Mouse (Mus musculus) left cerebral cortex, postnatal 25 days (tissue): ENCODE measurements at regions not wholly inside any gene's neighbourhood (a gene's known extent, or its start where the extent isn't known, plus 50 kb on each side); places are given as distances from the start of the nearest gene placed in this dataset.

ENCODE experiments used
- DNase-seq, 2 experiments: peaks; one replicate each; pipeline ENCODE4 v3.0.0; 2022; ENCODE audit warnings: low spot score in 2 of 2, mixed read lengths in 1 of 2
- intact Hi-C: fragments of 180-260 bp; cut with DNase I; formaldehyde crosslinking; loops from one replicate; pipeline ENCODE4 v1.15.1; 2025

DNA sequence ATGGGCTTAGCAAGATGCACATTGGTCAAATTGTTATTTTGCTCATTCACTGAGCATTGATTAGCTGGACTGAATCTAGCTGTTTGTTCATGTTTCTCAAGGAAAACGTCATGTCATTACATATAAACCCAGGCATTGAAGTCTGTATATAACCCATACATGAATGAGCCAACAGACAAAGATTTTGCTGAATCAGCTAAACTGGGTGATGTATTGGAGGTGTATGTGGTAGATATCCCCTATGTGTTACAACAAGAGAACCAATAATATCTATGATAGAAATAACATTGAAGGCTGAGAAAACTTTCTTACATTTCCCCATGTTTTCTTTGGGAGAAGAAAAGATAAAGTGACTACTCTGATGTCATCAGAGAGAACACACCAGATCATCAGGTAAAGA lies 362.3 kb downstream of the Ets1 start:
- no peak for DNase-seq
- intact Hi-C loops = no loop called here

DNA sequence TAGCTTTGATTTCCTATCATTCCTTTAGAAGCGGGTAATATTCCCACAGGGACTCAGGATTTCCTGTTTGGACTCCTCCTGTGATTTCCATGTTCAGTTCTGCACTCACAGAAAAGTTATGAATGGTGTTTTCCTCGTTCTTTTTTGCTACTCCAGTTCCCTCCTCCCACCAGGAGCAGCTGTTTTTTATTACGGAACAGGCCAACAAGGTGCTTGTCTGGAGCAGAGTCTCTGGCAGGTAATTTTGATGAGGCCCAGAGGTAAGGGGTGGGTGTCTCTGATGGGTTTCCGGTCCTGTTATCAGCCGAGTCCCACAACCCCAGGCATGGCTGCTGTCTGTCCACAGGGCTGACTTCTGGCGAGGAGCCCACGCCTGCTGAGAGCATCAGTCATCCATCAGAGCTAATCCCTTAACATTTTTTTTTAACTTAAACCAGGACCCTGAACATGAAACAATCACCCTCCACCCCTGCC lies 364.7 kb downstream of the Ets1 start:
- no peak for DNase-seq
- intact Hi-C loops = no loop called here

DNA sequence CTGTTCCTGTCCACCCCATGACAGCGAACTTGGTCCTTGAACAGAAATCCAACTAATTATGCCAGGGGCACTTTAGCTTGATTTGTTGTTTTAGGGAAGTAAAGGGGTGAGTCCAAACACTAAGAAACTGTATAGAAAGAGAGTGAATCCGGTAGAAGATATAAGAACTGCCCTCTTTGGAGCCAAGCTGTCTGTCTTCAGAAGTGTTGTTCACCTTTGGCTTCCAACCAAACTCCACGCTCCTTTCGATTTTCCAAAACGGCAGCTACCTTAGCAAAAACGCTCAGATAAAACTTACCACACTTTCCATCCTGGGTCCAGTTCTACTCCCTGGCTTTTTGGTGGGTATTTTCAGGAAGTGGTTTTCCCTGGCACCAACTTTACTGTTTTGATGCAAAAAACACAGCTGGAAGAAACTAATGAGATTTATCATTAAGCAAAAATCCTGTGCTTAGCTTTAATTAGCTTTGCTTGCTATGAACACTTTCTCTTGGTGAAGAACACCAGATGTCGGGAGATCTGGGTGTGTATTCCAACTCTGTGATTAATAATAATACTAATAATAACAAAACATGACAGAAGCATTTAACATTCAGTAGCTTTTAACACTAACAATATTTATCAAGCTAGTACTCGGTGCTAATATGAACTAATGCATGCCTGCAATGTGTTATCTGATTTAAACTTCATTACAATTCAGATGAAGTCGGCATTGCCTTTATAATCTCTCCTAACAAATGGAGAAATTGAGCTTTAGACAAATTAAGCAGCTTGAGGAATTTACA lies 365.3 kb downstream of the Ets1 start:
- no peak for DNase-seq
- intact Hi-C loops = no loop called here

GRCm38 (mm10) chr9:33003880-33004279 lies 367.9 kb downstream of the Ets1 start:
- intact Hi-C loops = no loop called here

GRCm38 (mm10) chr9:33004536-33004935 lies 368.5 kb downstream of the Ets1 start:
- intact Hi-C loops = no loop called here
- DNase-seq = no peak

More at GRCm38 (mm10) chr9:33003880-33004279, 367.9 kb downstream of the Ets1 start:
- DNase-seq = no peak

GRCm38 (mm10) chr9:33007456-33008063 lies 371.5 kb downstream of the Ets1 start:
- DNase-seq = no peak
- intact Hi-C loops = no loop called here

DNA sequence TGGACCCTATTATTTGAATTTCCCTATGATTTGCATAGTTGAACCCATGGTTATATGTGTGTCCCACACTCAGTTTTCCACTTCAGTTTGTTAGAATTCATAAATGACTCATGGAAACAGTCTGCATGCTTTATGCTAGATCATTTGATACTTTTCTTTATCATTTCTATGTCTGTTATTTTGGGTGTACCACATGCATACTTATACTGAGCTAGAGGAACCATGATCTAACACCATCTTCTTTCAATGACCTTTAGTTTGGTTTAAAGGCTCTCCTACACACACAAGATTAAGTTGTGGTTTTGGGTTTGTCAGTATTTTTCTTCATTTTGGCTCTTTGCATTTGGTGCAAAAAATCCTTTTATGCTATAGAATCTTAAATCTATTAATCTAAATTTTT lies 375.2 kb downstream of the Ets1 start:
- intact Hi-C loops = no loop called here
- DNase-seq = no peak

GRCm38 (mm10) chr9:33035401-33035800 lies 399.4 kb downstream of the Ets1 start:
- intact Hi-C loops = no loop called here
- DNase-seq = no peak

DNA sequence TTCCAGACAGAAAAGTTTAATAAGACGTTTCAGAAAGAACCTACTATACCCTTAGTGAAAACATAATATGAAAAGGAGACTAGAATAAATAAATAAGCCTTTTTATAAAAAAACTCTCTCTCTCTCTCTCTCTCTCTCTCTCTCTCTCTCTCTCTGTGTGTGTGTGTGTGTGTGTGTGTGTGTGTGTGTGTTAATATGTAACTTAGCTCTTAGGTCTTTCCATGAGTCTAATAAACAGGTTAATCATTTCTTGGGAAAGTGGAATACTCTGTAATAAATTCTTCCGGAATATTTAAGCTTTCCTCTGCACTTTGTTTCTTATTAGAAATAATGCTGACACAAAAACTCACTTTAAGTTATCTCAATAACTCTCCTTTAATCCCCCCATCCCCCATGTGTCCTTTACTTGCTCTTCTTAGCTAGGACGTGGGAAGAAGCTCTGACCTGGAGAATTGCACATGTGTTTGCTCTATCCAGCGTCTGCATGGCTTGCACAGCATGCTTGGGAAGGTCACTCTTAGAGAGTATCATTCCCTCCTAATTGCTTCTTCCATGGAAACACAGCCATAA lies 403.3 kb downstream of the Ets1 start:
- DNase-seq = no peak
- intact Hi-C loops = no loop called here

DNA sequence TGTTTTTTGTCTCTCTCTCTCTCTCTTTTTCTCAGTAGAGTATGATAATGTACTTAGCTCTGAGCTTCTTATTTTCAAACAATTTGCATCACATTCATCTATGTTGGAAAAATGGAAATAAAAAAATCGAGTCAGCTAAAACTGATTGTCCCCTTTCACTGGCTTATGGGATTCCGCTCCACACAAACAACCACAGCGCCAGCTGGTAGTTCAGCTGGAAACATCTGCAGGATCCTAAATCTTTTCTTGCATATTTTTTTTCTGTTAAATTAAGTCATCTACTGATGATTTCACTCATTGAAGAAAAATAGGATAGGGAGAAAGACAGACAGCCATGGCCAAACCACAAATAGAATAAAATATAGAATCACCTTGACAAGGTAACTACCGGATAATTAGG lies 414.8 kb downstream of the Ets1 start:
- intact Hi-C loops = no loop called here

GRCm38 (mm10) chr9:33060636-33061264 lies 424.7 kb downstream of the Ets1 start:
- no peak for DNase-seq
- intact Hi-C loops = no loop called here

More for the DNA sequence above, 414.8 kb downstream of the Ets1 start:
- DNase-seq = peak in 1 of 2 experiments; percentile 11

DNA sequence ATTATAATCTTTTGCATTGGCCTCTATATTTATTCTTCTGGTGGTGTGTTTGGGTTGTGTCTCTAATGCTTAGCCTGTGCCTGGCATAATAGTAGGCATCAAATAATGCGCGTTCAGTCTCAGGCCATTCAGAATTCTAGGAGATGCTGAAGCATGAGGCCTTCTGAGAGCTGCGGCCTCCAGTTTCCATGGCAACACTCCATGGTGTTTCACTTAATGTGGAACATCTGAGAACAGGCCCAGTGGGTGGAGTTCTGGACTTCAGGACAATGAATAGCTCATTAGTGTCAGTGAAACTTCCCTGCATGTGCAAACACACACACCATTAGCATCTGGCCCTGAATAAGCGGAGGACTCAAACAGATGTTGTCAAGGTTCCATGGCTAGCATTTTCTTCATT lies 426.5 kb downstream of the Ets1 start:
- peak; percentile 57 to 68 for DNase-seq
- intact Hi-C loops = no loop called here

GRCm38 (mm10) chr9:33065331-33065730 lies 429.3 kb downstream of the Ets1 start:
- intact Hi-C loops = no loop called here
- no peak for DNase-seq

DNA sequence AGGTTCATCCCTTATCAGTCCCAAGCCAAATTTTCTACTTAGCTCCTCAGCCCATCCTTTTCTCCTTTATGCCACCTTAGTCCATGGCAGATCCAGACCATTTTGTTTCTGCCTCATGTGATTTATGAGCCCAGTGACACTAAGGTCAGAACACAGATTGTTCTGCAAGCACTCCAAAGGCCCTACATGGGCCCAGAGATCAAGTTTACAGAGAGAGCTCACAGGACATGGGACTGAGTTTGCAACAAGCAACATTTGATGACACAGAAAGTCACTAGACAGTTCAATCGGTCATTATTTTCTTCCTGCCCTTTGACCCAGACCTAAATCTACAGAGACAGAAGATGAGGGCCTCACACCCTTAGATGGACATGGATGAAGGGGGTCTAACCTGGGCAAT lies 431.5 kb downstream of the Ets1 start:
- intact Hi-C loops = no loop called here
- no peak for DNase-seq

DNA sequence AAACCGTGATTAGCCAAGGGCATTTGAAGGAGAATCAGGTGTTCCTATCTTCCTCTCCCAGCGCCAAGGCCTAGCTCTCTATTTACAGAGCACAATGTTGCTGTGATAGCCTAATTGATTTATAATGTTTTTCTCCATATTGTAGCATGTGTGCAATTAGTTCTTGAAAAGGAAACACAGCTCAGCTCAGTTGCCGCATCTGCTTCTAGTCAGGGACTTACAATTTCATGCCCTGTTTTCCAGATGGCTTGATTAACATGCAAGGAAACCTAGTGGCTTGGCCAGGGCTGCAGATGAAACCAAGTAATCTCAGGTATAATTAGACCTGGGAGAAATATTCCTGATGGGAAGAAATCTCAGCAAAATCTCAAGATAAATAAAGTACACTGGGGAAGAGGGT lies 434.1 kb downstream of the Ets1 start:
- no peak for DNase-seq
- intact Hi-C loops = no loop called here

DNA sequence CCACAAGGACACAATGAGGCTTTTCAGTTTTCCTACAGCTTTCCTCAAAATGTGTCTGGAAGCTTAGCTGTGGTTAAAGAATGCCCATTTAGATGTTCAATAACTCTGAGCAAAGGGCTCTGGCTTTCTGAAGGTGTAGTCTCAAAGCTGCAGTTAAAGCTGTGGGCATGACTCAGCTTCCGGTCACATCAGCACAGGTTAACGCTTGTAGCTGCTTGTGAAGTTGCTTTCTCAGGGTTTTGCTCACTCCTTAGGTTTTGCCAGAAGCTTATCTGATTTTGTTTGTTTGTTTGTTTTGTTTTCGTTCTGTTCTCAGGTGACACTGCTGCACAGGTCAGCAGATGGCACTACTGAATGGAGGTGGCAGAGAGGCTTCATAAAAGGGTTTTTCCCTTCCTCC lies 444.2 kb downstream of the Ets1 start:
- intact Hi-C loops = loop anchor here (1.0 to 5.0 kb wide), 3 partner anchors 138 to 673 kb away; no protein-coding TSS in a partner anchor
- DNase-seq = no peak

- DNase-seq = peak; percentile 28 to 75
- intact Hi-C loops = loop anchor here (1.0 to 5.0 kb wide), 3 partner anchors 138 to 674 kb away; no protein-coding TSS in a partner anchor
Observed at GRCm38 (mm10) chr9:33080774-33081173, 444.8 kb downstream of the Ets1 start.

GRCm38 (mm10) chr9:33089977-33090376 lies 454.0 kb downstream of the Ets1 start:
- intact Hi-C loops = no loop called here
- DNase-seq = no peak

DNA sequence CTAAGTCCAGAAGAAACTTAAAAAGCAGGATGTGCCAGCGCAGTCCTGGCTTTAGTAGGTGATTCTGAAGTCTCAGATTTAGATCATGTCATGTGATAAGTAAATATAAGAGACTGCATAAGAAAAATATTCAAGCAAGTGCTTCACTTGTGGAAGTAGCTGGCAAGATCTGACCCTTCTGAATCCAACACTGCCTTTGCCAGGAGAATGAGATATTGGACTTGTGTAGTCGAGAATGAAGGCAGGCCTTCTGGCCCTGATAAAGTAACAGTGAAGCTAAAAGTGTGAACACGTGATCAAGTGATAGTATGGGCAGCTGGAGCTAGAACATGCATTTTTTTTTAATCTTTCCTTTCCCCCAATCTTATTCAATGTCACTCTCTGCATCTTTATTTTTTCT lies 455.6 kb downstream of the Ets1 start:
- intact Hi-C loops = no loop called here
- DNase-seq = no peak

GRCm38 (mm10) chr9:33095654-33096053 lies 459.6 kb downstream of the Ets1 start:
- peak; percentile 76 to 80 for DNase-seq
- intact Hi-C loops = loop anchor here (1.0 to 5.0 kb wide), 5 partner anchors 152 to 823 kb away; no protein-coding TSS in a partner anchor
